Mouse (Mus musculus) kidney, postnatal 25 days (tissue): ENCODE results near the gene Kncn.

ENCODE experiments used
- DNase-seq, 2 experiments: peaks; one replicate each; pipeline ENCODE4 v3.0.0; 2021; ENCODE audit warnings: mixed read lengths in 2 of 2

Kncn gene

DNA sequence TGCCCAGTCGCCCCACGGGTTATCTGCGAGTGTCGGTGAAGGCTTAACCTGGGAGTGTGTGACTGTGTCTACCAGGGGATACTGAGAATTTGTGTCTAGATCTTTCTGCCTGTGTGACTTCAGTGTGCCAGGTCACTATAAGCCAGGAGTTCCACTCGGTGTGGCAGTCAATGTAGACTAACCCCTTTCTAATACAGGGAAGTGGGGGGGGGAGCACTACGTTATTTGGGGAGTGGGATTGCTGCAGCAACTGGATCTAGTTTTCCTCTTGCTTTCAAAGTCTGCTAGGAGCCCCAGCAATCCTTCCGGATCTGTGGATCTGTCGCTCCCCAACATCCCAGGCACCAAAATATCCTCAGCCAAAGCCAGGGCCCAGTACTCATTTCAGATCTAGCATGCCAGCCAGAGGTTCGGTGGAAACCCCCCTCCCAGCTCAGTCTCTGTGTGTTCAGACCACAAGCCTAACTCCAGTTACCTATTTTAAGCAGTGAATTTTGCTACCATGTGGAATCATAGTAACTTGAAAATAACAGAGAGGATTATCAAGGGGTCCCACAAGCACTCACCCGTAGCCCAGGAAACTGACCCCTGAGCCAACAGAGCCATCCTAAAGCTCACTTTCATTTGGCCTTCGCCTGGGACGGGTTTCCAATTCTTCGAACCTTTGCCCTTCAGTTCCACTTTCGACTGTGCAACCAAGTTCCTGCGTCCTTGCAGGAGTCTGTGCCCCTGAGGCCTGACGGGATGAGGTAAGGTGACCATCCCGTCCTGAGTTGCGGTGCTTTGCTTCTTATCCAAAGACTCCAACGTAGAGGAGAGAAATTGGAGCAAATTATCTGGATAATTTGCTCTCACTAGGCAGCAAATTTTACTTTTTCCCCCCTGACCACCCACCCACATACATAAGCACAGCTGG, 53.1 kb downstream of the Kncn start:
- no peak for DNase-seq

DNA sequence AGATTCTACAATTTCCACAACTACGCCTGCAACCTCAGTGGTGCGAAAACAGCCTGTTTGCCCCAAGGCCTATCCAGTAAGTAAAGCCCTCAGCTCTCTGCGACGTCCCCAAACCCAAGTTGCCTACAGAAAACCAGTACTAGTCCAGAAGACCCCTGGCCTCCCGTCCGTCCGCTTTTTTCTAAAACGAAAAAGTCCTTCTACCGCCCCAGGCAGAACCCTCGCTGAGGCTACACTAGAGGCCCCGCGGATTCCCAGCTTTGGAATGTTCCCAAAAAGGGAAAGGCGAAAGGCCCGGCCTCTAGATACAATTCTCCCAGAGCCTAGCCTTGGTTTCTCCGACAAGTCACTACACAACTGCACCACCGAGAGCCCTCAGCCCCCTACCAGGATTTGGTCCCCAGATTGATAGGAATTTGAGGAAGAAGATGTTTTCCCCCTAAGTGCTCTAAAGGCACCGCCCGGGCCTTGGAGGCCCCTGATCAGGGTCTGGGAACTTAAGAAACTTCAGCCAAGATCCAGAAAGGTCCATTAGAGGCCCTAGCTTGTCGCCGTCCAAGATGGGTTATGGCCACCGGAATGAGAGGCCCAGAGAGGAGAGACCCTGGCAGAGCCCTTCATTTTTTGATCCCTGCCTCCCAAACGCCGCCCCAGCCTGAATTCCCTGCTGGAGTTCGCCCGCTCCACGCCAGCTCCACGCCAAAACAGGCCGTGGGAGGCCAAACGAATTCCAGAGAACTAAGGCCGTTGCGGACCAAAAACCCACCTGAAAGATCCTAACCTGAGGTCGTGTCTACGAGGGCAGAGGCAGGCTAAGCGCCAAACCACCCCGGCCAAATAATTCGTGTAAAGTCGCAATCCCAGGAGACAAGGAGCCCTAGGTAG, 54.3 kb downstream of the Kncn start:
- peak in 1 of 2 experiments; percentile 2 for DNase-seq
